Mouse (Mus musculus): ENCODE results near the gene Gm20517. TPM values are rescaled to one million over a fixed set of nuclear protein-coding genes. Genes with fewer than 3 reads are reported as not detected.
"Not testable (repeated sequence)": the region's sequence is repeated elsewhere in the genome, so short reads cannot be mapped to it uniquely, and the experiment has no call there.

Gm20517 gene
- total RNA-seq, 2 experiments from 2014 or later = 5.2 to 5.5 TPM

DNA sequence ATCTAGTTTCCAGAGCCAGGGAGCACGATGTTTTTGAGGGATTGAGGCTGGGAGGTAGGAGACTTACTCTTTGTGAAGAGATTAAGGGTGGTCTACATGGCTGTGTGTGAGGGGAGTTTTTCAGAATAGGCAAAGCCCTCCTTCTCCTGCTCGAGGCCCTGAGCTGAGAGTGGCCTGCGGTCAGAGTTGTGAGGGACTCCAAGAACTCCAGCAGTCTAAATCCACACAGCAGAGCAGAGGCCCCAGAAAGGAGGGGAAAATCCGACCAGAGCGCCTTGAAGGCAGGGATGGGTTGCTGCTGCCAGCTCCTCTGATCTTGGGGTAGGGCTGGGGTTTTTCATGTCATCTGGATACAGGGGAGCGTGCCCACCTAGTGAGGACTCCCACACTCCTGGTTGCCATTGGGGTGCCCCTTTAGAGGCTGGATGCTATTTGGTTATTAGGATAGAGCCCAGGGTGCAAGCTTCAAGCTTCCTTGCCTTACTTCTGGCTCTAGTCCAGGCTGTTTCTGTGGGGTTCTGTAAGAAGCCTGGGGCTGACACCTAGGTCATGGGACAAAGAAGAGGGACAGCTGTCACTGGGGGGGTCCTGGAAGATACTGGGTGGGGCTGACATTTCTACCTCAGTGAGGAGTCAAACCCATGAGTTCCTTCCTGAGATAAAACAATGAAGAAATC, 15.1 kb upstream of the Gm20517 start:
- DNase-seq (ENCODE audit: extremely low spot score in 1 of 2, low spot score in 1 of 2) = no peak

GRCm38 (mm10) chr17:47596839-47597164, 14.6 kb upstream of the Gm20517 start:
- DNase-seq (ENCODE audit: extremely low spot score in 1 of 2, low spot score in 1 of 2) = no peak

- no peak for DNase-seq (ENCODE audit: extremely low spot score in 1 of 2, low spot score in 1 of 2)
These were observed 14.1 kb upstream of the Gm20517 start for GRCm38 (mm10) chr17:47597261-47597660.

- DNase-seq (ENCODE audit: extremely low spot score in 1 of 2, low spot score in 1 of 2) = peak; percentile 33
These were observed 13.4 kb upstream of the Gm20517 start for GRCm38 (mm10) chr17:47597838-47598579.

DNA sequence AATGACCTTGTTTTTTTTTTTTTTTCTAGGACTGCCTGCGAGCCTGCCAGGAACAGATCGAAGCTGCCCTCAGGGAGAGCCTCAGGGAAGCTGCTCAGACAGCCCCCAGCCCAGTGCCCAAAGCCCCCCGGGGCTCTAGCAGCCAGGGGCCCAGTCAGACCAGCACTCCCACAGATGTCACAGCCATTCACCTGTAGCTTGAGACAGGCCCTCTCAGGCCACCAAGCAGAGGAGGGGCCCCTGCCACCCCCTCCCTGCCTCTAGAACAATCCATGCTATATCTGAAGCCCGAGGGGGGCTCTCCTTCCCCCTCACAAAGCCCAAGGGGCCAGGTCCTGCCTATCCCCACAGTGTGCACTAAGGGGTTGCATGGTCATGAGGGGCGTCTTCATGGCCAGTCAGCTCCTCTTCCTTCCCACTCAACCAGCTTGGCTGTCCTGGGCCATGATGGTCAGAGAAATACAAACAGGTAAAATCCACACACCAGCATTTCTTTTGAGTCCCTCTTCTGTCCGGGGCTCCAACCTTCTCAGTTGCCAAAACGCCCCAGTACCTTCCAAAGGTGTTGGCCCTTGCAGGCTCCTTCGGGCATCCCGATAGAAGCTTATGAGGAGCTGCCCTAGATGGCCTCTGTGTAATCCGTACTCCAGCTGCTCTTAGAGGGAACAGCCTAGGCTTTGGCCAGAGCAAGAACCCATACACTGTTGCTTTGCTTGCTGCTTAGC, 12.6 kb upstream of the Gm20517 start:
- not testable (repeated sequence) for DNase-seq (ENCODE audit: extremely low spot score in 1 of 2, low spot score in 1 of 2)

DNA sequence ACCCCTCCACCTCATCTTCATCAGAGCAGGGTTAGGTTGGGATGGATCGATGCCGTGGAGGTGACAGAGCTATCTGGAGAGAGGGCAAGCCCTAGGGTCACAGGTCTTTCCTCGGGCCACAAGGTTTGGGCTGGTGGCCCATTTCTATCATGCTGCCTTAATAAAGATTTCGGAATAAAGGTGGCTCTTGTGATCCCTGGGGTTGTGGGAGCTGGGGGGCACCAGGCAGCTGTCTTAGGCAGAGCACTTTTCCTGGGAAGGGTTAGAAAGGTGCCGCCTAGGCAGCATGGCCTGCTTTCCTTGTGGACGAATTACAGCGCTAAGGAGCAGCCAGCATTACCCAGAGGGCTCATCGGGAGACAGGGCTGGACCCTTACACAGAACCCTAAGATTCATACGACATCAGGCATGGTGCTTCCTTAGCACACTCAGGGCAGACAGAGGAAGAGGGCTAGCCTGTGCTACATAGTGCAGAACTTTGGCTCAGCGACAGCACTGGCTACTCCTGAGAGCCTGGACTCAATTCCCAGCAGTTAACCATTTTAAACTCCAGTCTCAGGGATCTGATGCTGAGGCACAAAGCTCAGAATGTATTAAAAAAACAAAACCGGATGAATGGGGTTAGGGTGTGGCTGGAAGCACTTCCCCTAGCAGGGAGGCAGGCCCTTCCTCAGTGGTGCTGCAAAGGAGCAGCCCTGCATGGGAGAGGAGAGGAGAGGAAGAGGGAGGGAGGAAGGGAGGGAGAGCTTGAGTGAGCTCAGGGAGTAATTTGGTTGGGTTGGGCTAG, 11.7 kb upstream of the Gm20517 start:
- DNase-seq (ENCODE audit: extremely low spot score in 1 of 2, low spot score in 1 of 2) = no peak

DNA sequence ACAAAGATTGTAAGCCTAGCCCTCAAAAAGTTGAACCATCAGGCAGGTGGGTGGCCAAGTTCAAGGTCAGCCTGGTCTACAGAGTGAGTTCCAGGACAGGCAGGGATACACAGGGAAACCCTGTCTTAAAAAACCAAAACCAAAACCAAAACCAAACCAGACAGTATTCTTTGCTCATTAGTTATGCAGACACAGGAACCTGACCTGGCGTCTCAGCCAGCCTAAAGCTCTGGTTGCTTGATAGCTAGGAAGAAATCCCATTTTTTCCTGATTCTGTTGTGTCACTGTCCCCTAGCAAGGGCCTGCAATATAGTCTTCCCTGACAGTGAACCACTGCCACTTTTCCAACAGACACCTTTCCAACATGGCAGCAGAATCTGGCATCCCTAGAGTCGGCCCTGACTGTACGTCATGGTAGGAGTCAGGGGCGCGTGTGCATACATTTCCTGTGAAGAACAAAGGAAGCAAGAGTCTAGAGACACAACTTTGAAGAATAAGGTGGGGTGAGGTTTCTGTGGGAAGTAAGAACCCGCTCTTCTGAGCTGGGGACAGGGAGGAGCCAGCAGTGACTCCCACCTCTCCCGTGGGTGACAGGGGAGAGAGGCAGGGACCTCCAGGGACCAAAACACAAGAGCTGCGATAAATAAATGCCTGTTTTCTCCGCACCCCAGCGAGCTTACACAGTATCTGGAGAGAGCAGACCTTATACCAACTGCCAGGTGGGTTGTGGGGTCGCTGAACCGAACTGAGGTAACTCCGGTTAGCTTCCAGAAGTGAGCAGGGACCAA, 10.6 kb upstream of the Gm20517 start:
- no peak for DNase-seq (ENCODE audit: extremely low spot score in 1 of 2, low spot score in 1 of 2)

GRCm38 (mm10) chr17:47601389-47601755, 10.0 kb upstream of the Gm20517 start:
- no peak for DNase-seq (ENCODE audit: extremely low spot score in 1 of 2, low spot score in 1 of 2)

GRCm38 (mm10) chr17:47602289-47602688, 9.1 kb upstream of the Gm20517 start:
- DNase-seq (ENCODE audit: extremely low spot score in 1 of 2, low spot score in 1 of 2) = no peak

GRCm38 (mm10) chr17:47606220-47606619, 5.2 kb upstream of the Gm20517 start:
- DNase-seq (ENCODE audit: extremely low spot score in 1 of 2, low spot score in 1 of 2) = no peak

GRCm38 (mm10) chr17:47609182-47609581, 2.2 kb upstream of the Gm20517 start:
- DNase-seq (ENCODE audit: extremely low spot score in 1 of 2, low spot score in 1 of 2) = no peak

GRCm38 (mm10) chr17:47611661-47611982, 233 bp downstream of the Gm20517 start:
- DNase-seq (ENCODE audit: extremely low spot score in 1 of 2, low spot score in 1 of 2) = no peak

- peak in 1 of 2 experiments; percentile 41 for DNase-seq (ENCODE audit: extremely low spot score in 1 of 2, low spot score in 1 of 2)
These were observed 2.6 kb downstream of the Gm20517 start for GRCm38 (mm10) chr17:47614018-47614417.

DNA sequence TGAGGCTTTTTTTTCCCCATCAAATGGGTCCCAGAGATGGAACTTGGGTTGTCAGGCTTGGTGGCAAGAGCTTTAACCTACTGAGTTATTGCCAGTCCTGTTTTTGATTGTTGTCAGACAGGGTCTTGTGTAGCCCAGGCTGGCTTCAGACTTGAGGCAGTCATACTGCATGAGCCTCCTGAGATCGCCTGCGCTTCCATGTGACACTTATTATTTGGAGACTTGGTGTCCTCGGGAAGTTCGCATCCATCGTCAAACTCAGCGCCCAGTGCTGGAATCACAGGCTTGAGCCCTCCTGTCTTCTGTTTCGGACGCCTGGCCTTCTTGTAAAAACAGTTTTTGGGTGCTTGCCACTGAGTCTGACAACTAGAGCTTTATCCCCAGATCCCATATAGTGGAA, 4.7 kb downstream of the Gm20517 start:
- no peak for DNase-seq (ENCODE audit: extremely low spot score in 1 of 2, low spot score in 1 of 2)

DNA sequence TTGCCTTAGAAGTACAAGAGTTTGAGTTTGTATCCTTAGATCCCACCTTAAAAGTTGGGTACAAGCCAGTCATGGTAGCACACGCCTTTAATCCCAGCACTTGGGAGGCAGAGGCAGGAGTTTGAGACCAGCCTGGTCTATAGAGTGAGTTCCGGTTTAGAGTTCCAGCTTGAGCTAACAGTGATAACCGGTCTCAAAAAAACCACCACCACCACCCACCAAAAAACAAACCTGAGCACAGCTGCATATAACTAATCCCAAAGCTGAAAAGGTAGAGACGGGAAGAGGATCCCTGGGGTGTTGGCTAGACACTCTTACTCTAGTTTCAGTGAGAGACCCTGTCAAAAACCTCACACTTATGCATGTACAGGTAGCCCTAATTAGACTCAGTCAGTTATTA, 5.3 kb downstream of the Gm20517 start:
- DNase-seq (ENCODE audit: extremely low spot score in 1 of 2, low spot score in 1 of 2) = no peak

GRCm38 (mm10) chr17:47617605-47618307, 6.4 kb downstream of the Gm20517 start:
- no peak for DNase-seq (ENCODE audit: extremely low spot score in 1 of 2, low spot score in 1 of 2)

GRCm38 (mm10) chr17:47618556-47619311, 7.3 kb downstream of the Gm20517 start:
- DNase-seq (ENCODE audit: extremely low spot score in 1 of 2, low spot score in 1 of 2) = no peak

DNA sequence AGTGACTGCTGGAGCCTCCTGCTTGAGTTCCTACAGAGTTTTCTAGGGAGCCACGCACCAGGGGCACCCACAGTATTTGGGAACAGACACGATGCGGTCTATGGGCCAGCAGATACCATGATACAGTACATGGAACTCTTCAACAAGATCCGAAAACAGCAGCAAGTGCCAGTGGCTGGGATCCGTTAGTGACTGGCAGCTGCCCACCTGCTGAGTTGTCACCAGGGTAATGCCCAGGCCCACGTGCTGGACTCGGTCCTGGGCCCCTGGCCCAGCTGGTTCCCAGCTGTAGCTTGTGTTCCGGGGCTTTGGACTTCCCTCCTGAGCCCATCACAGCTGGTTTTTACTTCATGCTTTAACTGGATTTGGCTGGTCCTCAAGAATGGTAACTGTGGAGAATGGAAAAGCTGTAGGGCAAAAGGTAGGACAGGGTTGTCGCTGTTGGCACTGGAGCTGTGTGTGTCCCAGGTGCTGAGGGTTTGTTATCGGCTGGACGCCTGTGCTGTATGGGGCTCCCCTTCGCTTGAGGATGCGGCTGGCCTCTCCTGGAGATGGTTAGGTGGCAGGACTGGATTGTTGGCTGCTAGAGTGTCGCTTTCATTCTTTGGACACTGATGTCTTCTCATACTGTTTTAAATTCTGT, 11.6 kb downstream of the Gm20517 start:
- DNase-seq (ENCODE audit: extremely low spot score in 1 of 2, low spot score in 1 of 2) = no peak

Data from layer of hippocampus, postnatal 25 days (tissue).